Mouse (Mus musculus) spleen, adult 18-20 months (tissue): ENCODE data around the gene Idh3b.

Experiments used
- DNase-seq, 2 experiments: peaks; one replicate each; pipeline ENCODE4 v3.0.0; 2022; ENCODE audit warnings: mixed read lengths in 2 of 2

Gene Idh3b

DNA sequence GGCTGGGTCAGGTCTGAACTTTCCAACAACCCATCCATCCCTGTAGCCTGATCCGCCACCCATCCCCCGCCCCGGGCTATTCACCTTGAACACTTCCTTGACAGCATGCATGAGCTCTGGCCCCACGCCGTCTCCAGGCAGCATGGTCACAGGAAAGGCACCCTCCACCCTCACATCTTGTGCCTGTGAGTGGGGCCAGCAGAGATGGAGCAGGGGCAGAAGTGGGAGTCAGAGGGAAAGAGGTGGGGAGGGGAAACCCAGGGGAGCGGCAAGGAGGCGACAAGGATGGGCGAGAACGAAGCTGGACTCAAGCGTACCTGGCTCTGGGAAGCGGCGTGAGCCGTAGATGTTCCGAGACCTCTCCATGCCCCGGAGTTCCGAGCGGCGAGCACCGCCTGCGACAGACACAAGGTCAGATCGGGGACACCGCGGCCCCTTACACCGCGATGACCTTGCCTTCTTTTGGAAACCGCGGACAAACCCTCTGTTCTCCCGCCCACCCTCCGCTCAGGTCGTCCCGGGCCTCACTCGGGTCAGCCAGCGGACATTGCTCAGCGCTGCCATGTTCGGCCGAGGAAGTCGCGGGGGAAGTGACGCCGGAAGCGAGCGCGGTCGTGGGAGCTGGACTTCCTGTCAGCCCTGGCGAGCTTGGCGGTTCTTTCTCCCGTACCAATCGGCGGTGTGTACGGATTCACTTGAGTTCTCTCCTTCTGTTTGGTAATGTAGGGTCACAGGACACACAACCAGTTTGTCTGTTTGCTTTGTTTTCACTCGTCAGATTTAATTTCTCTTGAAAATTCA lies at the start of gene Idh3b:
Idh3b (minus strand) TSS at position 694 of the 801 bp plus-strand sequence.
- peak; percentile 71 to 83 for DNase-seq

DNA sequence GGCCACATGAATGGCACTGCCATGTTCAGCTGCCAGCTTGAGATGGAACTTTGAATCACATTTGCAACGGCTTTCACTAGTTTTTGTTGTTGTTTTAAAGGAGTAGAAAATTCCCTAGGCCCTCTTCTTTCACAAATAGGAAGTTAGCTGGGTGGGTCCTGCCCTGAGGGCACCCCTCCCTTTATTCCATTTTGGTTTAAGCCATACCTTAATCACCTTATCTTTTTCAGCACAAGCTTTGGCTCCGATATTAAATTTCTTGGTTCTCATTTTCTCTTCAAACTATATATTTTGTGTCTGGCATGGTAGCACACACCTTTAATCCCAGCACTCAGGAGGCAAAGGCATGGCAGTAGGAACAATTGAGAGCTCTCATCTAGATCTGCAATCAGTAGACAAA lies 45.2 kb upstream of the Idh3b start:
- no peak for DNase-seq

DNA sequence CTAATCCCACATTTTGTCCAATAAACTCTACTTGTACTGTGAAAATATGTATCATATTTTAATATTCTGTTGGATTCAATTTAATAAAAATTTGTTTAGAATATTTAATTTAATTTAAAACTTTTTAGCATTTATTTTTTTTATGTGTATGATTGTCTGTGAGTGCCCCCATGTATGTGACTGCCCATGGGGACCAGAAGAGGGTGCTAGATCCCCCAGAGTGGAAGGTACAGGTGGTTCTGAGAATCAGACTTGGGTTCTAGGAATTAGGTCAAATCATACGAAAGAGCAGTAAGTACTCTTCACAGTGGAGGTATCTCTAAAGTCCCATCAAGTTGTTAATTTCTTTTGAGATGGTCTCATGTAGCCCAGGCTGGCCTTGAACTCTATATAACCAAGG lies 42.7 kb upstream of the Idh3b start:
- no peak for DNase-seq

DNA sequence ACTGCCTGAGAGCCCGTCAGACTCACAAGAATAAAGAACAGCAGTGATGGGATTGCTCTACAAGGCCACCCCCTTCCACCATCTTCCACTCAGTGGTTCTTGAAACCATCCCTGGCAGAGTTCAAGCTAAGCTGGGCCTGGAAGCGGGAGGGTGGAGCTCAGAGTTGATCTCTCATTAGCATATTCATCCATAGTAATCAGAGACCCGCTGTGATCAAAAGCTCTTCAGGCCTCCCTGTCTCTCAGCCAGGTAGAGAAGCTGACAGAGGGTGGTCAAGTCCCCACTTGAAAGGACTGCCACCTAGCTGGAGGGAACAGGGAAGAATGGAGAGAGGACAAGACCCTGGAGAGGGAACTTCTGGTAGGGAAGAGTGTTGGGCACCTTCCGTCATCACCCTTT lies 18.7 kb upstream of the Idh3b start:
- DNase-seq = no peak

DNA sequence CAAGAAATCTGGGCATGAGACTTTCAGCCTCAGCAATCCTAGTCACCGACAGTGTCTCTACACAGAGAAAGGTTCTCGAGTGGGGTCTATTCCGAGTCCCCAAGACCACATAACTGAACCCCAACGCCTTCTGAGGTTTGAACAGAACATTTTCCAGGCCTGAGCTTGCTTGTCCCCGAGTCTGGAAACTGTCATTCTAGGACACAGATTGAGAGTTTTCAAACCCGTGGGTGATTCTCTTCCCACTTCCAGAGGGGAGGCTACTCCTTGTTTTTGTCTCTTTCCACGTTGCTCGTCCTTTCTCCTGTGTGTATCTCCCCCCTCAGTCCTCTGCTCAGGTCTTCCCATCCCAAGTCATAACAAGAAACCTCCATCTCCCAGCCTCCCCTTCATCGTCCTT lies 13.2 kb upstream of the Idh3b start:
- DNase-seq = no peak

DNA sequence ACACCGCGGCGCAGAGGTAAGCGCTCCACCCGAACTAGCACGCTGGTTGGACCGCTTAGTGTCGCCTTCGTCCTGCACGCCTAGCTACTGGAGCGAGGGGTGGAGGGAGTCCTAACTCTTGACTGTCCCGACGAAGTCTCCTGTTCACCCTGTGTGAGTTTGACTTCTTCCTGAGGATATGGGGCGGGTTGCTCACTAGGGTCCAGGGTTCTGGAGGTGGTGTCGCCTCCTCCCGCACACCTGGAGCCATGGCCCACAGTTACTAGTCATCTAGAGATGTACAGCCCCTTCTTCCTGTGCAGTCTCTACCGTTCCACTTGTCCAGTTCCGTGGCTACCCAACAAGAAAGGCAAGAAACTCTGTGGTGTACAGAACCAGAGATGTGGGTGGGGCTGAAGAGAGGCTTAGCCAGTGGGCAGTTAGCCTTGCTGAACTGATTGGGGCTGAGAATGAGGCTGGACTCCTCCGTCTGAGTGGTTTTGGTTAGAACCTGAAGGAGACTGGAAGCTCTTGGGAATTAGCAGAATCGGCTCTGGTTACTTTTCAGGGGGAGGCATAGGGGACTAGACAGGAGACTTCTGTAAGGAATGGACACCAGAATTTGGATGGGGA lies 11.9 kb upstream of the Idh3b start:
- no peak for DNase-seq

DNA sequence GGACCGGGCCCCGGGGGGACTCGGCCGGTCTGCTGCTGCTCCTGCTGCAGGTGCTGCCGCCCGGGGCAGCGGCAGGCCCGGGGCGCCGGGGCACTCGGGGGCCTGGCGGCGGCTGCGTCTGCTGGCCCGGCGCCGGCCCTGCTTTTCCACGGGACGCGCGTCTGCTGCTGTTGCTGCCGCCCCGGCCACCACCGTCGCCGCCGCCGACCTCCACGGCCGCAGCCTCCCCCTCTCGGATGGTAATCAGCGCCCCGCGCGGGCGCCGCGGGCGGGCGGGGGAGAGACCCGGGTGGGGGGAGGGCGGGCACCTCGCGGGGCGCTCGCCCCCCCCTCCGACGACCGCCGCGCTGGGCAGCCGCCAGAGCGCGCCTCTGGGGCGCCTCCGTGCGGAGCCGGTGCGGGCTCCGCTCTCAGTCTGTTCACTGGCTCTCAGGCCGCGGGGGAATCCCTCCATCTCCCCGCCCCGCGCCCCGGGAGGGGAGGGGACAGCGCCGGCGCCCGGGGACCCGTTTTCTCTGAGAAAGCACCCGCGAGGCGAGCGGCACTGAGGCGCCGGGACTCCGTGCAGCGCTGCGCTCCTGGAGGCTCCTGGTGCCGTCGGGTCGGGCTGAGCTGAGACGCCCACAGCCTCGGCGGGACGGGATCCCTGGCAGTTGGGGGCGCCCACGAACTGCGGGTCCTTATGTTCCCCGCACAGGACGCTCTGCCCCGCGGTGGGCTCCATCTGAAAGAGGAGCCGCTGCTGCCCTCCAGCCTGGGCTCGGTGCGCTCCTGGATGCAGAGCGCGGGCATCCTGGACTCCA lies 11.2 kb upstream of the Idh3b start:
- DNase-seq = peak; percentile 20 to 36

DNA sequence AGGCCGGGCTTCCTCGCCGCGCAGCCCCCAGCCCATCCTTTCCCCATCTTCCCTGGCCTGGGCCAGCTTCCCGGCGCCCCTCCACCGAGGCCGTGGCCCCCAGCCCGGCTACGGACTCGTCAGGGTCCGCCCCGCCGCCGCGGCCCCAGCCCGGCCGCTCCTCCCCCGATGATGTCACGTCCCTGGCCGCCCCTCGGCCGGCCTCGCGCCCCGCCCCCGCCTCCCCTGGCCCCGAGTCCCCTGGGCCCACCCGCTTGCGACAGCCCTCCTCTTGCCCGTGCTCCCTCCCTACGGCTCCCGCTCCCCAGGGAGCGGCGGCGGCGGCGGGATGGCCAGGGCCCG lies 10.6 kb upstream of the Idh3b start, which contains the start of gene Ebf4:
Ebf4 (plus strand) TSS at position 234 of the 342 bp plus-strand sequence.
- no peak for DNase-seq

DNA sequence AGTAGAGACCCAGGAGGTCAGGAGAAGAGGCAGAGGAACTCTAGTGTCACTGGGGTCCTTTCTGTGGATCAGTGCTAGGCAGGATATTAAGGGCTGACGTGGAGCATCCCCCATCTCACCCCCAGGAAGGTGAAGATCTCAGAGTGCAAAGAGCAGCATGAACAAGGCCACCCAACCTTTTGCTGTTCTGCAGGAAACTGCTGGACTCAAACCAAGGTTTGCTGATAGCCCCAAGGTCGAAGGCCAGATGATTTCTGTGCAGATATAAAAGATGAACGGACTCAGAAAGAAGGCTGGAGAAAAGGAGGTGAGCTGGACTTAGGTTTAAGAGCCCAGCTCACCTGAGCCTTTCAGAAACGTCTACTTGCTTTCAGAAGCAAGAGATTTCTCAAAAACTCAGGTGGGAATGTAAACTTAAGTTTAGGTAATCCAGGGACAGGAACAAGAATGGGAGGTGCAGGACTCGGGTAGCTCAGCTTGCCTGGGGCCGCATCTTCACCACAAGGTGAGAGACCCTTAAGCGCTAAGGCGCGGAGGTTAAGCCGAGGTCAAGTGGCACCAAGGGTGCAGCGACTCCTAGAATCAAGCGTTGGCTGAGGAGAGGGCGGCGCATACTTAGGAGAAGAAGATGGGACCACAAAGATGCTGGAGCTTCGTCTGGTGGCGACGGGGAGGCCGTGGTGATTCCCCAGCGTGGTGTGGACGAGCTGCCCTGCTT lies 10.0 kb upstream of the Idh3b start:
- no peak for DNase-seq

DNA sequence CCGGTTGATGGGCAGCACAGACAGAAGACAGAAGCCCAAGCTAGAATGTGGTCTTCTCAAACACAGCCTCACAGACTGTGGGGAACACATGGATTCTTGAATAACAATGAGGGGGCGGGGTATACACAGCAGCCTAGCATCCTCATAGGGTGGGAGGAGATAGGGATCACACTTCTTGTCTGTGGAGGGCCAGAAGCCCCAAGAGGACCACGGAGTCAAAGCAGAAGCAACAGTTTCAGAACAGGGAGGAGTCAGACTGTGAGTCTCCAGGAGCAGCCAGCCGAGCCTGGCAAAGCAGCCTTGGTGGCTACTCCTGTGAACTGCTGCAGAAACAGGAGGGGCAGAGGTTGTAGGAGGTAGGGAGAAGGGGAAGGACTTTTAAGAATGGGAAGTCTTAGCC lies 9.1 kb upstream of the Idh3b start:
- DNase-seq = no peak

DNA sequence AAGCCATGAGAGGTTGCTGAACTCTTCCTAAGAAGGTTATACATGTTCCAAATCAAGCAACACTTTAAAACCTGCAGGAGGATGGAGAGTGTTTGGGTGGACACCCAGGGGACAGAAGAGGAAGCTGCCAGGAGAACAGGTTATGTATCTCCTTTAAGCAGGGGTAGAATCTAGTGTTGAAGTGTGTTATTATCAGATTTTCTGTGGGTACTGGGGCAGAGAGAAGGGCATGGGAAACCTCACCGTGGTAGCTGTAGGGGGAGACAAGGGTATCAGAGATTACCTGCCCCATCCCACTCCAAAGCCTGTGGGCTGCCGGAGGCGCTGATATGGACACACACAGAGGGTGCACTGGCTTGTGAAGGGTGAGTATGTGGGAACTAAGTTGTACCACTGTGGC lies 8.7 kb upstream of the Idh3b start:
- no peak for DNase-seq

DNA sequence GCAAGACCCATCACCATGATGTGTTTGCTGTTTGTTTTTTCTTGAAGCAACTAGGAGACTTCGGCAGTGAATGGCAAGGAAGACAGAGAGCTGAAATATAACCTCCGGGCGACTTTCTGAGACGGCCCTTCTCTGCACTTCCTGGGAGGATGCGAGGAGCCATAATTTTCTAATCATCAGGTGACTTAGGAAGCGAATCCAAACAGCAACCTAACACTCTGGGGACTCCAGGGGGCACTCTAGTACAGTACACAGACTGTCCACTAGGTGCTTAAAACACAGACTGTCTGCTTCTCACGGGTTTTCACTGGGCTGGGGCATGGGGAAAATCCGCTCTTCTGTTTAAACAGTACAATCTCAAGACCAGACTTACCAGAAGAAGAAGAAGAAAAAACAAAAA lies 7.1 kb upstream of the Idh3b start:
- DNase-seq = peak in 1 of 2 experiments; percentile 53

DNA sequence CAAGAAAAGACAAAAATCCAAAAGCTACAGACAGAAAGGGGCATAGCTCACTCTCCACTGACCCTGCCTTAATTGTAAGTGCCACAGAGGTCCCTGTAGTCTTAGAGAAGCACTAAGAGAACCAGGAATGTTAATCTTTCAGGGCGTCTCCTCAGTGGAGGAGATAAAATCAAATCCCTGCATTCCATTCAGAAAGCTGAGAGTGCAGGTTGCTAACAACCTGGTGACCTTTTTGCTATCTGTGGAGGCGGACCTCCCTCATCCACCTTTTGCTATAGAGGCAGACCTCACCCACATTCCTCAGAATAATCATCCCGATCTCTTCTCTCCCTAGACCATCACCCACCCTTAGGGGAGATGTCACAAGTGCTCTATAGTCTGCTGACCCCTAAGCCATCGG lies 4.7 kb upstream of the Idh3b start:
- no peak for DNase-seq

DNA sequence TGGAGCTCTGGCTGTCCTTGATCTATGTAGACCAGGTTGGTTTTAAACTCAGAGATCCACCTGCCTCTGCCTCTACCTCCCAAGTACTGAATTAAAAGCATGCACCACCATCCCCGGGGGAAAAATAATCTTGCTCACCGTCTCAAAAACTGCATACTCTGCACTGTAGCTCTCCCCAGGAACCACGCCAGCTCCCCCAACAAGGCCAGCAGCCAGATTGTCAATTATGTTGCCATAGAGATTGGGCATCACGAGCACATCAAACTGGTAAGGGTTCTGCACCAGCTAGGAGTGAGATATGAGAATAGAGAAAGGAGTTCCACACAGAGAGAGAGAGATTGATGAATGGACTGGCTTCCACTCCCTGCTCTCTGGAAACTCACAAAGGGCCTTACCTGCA lies 3.5 kb downstream of the Idh3b start:
- DNase-seq = no peak

DNA sequence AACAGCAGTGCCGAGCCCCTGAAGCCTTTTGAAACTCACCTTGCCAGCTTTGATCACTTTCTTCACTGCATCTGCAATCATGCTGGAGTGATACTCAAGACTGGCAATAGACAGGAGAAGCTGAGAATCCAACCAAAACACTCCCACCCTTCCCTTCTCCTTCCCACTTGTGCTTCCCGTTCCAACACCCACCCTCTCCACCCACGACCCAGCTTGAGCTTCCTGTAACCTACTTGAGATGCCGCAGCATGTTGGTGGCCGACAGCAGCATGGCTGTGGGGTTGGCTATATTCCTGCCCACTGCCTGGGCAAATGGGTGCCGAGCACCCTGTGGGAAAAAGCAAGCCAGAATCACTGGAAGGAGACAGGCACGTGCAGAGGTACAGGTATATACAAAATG lies 4.1 kb downstream of the Idh3b start:
- no peak for DNase-seq

DNA sequence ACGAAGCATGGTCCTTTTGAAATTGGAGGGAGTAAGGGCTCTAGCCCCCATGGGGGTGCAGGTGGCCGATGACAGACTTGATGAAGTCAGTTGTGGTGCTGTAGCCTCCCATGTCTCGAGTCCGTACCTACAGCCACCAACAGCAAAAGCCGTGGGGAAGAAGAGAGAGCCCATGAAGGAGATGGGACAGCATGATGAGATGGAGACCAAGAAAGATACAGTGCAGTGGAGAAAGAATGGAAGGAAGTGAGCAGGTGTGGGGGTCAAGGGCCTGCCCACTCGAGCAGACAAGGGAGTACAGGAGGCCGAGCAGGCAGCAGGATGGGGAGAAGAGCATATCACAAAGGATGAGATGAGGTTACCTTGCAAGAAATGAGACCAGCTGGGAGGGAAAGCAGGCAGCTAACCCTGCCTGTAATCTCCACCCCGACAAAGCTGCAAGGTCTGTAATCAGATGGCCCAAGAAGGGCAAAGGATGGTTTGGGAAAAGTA lies 4.7 kb downstream of the Idh3b start:
- no peak for DNase-seq

DNA sequence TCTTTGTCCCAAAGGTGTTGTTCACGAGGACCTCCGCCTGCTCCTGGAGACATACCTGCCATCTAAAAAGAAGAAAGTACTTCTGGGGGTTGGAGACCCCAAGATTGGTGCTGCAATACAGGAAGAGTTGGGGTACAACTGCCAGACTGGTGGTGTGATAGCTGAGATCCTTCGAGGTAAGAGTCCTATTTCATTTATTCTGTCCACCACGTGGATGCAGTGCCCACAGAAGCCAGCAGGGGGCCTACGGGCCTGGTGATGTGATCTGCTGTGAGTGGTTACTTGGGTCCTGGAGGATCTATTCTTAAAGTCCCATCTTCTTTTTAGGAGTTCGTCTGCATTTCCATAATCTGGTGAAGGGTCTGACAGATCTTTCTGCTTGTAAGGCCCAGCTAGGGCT lies 8.7 kb downstream of the Idh3b start:
- peak in 1 of 2 experiments; percentile 40 for DNase-seq

DNA sequence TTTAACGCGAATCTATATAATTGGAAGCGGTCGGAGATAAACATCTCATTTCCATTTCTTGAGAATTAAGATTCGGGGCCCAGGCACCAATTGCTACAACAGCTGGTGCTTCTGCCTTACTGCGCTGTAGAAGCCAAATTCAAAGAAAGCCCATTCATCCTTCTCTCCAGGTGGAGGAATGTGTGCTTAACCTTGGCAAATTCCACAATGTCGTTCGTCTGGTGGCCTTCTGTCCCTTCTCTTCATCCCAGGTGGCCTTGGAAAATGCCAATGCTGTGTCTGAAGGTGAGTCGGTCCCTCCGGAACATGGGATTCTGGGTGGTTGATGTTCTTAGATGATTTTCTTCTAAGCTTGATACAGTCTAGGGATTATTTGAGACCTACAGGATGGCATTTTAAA lies 9.5 kb downstream of the Idh3b start:
- no peak for DNase-seq

DNA sequence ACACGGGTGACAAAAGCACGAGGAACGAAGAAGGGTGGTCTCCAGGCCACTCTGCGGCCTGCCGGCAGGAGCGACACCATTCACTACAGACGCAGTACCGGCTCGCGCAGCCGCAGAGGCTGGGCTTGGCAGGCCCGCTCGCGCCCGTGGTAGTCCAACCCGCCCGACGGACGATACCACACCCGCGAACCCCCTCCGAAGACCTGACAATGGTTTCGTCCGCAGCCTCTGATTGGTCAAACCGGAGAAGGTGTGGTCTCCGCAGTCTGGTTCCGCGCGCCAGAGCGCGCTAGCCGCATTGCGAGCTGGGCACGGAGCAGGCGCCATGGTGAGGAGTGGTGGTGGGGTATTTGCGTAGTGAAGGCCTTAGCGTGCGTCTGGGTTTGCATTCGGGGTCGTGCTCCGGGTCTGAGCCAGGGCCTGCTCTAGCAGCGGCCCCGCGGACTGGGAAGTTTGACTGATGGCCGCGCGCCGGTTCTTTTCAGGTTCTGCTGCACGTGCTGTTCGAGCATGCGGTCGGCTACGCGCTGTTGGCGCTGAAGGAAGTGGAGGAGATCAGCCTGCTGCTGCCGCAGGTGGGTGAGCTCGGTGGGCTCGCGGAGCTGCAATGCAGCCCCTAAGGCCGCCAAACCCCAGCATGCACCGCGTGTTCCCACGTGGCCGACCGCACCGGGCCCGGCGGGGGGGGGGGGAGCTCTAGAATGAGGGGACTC lies 10.0 kb downstream of the Idh3b start, which contains the start of gene Nop56:
Nop56 (plus strand) TSS at position 282 of the 713 bp plus-strand sequence.
- DNase-seq = peak; percentile 98

DNA sequence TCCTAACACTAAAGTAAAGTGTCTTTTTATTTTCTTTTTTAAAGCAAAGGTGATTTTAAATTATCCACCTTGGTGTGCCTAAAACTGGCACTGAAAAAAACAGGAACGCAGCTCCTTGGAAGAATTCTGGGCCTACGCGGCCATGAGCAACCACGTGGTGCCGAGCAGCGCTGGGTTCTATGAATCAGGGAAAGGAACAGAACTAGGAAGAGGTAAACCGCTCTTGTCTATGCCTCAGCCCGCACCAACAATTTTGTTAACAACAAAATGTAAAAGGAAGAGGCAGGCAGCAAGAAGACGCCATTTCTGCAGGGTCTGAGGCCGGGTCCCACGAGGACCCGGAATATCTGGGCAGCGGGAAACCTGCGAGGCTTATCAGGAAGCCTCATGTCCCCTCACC lies 10.6 kb downstream of the Idh3b start:
- no peak for DNase-seq

DNA sequence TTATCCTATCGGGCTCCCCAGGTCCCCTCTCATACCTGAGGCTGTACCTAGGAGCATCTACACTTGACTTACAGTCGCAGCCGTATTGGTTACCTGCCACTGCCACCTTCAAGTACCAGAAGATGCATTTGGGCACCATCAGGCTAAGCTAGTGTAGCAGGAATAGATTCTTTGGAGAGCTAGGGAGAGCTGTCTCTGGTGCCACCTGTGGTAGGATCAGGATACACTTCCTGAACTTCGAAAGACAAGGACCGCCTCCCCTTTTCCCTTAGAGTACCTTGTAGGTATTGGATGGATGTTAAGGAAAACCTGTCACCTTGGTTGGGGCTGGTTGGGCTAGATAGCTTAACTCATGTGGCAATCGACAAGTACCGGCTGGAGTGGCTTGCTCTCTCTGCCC lies 16.3 kb downstream of the Idh3b start:
- no peak for DNase-seq

DNA sequence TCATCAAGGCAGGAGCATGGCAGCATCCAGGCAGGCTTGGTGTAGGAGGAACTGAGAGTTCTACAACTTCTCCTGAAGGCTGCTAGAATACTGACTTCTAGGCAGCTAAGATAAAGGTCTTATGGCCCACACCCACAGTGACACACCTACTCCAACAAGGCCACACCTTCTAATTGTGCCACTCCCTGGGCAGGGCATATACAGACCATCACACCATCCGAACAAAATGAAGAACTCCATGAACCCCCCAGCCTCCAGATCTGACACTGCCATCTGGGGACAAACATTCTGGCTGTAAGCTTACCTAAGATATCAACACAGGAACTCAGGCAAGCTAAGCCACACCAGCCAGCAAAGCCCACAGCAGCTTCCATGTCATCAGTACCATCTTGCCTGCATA lies 18.8 kb downstream of the Idh3b start:
- no peak for DNase-seq
